Mouse (Mus musculus): ENCODE measurements at regions not wholly inside any gene's neighbourhood (a gene's known extent, or its start where the extent isn't known, plus 50 kb on each side); places are given as distances from the start of the nearest gene placed in this dataset.

GRCm38 (mm10) chr14:73730796-73731195 is 69.8 kb downstream of the Gm21750 start:
- H3K27ac ChIP-seq (ENCODE audit: low read depth, low read length), result no peak overlapping the region
- H3K36me3 ChIP-seq (ENCODE audit: control insufficient read depth, insufficient read depth), result no peaks in the 10 kb centered on the region
- TF ChIP-seq CTCF (IDR thresholded peaks at IDR 0.05; ENCODE audit: low read depth), result no peak
- no peaks in the 10 kb centered on the region for H3K9me3 ChIP-seq (ENCODE audit: control insufficient read depth)
- no peak overlapping the region for H3K9ac ChIP-seq (ENCODE audit: low read depth, low read length)
- no peak overlapping the region for H3K4me3 ChIP-seq (ENCODE audit: low read depth, low read length)
- no peak overlapping the region for H3K4me2 ChIP-seq (replicated peaks; ENCODE audit: low read depth)
- H3K4me1 ChIP-seq (replicated peaks; ENCODE audit: control insufficient read depth, insufficient read depth, low read length), result no peaks in the 10 kb centered on the region
- H3K27me3 ChIP-seq (replicated peaks; ENCODE audit: control insufficient read depth, insufficient read depth, low read length), result no peaks in the 10 kb centered on the region
- ATAC-seq, result no peak
- 100% methylated on average over 1 of the region's 1 CpGs for WGBS

DNA sequence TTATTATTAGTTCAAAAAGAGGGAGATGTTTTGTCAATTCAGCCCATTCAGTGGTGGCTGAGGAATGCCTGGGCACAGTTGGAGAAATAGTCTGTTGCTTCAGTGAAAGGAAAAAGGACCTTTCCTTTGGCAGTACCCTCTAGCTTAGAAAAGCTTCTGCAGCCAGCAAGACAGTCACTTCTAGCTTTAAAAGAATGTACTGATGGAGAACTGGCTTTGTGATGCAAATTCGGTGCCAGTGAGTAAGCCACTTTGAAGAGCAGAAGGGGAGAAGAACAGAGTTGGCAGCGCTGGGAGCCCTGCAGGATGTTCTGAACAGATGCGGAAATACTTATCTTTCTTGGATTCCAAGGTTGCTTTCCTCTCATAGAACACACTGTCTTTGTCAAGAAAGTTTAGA is 71.1 kb downstream of the Gm21750 start:
- H3K4me2 ChIP-seq (replicated peaks; ENCODE audit: low read depth), result no peak overlapping the region
- no peaks in the 10 kb centered on the region for H3K27me3 ChIP-seq (replicated peaks; ENCODE audit: control insufficient read depth, insufficient read depth, low read length)
- no peak overlapping the region for H3K27ac ChIP-seq (ENCODE audit: low read depth, low read length)
- no peaks in the 10 kb centered on the region for H3K9me3 ChIP-seq (ENCODE audit: control insufficient read depth)
- ATAC-seq, result no peak
- WGBS, result 53% methylated on average over 3 of the region's 3 CpGs
- no peaks in the 10 kb centered on the region for H3K36me3 ChIP-seq (ENCODE audit: control insufficient read depth, insufficient read depth)
- H3K4me1 ChIP-seq (replicated peaks; ENCODE audit: control insufficient read depth, insufficient read depth, low read length), result no peaks in the 10 kb centered on the region
- H3K4me3 ChIP-seq (ENCODE audit: low read depth, low read length), result no peak overlapping the region
- H3K9ac ChIP-seq (ENCODE audit: low read depth, low read length), result no peak overlapping the region
- no peak for TF ChIP-seq CTCF (IDR thresholded peaks at IDR 0.05; ENCODE audit: low read depth)

- no peaks in the 10 kb centered on the region for H3K27me3 ChIP-seq (replicated peaks; ENCODE audit: control insufficient read depth, insufficient read depth, low read length)
- H3K36me3 ChIP-seq (ENCODE audit: control insufficient read depth, insufficient read depth), result no peaks in the 10 kb centered on the region
- WGBS, result 67% methylated on average over 6 of the region's 6 CpGs
- no peaks in the 10 kb centered on the region for H3K9me3 ChIP-seq (ENCODE audit: control insufficient read depth)
- no peak overlapping the region for H3K27ac ChIP-seq (ENCODE audit: low read depth, low read length)
- no peak overlapping the region for H3K4me2 ChIP-seq (replicated peaks; ENCODE audit: low read depth)
- ATAC-seq, result no peak
- H3K9ac ChIP-seq (ENCODE audit: low read depth, low read length), result no peak overlapping the region
- H3K4me3 ChIP-seq (ENCODE audit: low read depth, low read length), result no peak overlapping the region
- no peaks in the 10 kb centered on the region for H3K4me1 ChIP-seq (replicated peaks; ENCODE audit: control insufficient read depth, insufficient read depth, low read length)
- TF ChIP-seq CTCF (IDR thresholded peaks at IDR 0.05; ENCODE audit: low read depth), result no peak
Measured at GRCm38 (mm10) chr14:73750790-73751189, 89.8 kb downstream of the Gm21750 start.

GRCm38 (mm10) chr14:73759986-73760385 is 99.0 kb downstream of the Gm21750 start:
- no peaks in the 10 kb centered on the region for H3K27me3 ChIP-seq (replicated peaks; ENCODE audit: control insufficient read depth, insufficient read depth, low read length)
- ATAC-seq, result no peak
- no peak overlapping the region for H3K27ac ChIP-seq (ENCODE audit: low read depth, low read length)
- 49% methylated on average over 1 of the region's 1 CpGs for WGBS
- no peak overlapping the region for H3K4me2 ChIP-seq (replicated peaks; ENCODE audit: low read depth)
- no peaks in the 10 kb centered on the region for H3K36me3 ChIP-seq (ENCODE audit: control insufficient read depth, insufficient read depth)
- no peaks in the 10 kb centered on the region for H3K9me3 ChIP-seq (ENCODE audit: control insufficient read depth)
- no peak overlapping the region for H3K9ac ChIP-seq (ENCODE audit: low read depth, low read length)
- TF ChIP-seq CTCF (IDR thresholded peaks at IDR 0.05; ENCODE audit: low read depth), result no peak
- H3K4me1 ChIP-seq (replicated peaks; ENCODE audit: control insufficient read depth, insufficient read depth, low read length), result no peaks in the 10 kb centered on the region
- no peak overlapping the region for H3K4me3 ChIP-seq (ENCODE audit: low read depth, low read length)

GRCm38 (mm10) chr14:73772964-73773363 is 111.9 kb downstream of the Gm21750 start:
- Histone ChIP-seq H3K4me2 (replicated peaks; ENCODE audit: low read depth) (no peak overlapping the region), H3K9ac (ENCODE audit: low read depth, low read length) (no peak overlapping the region), H3K4me3 (ENCODE audit: low read depth, low read length) (no peak overlapping the region), H3K27ac (ENCODE audit: low read depth, low read length) (no peak overlapping the region), H3K27me3 (replicated peaks; ENCODE audit: control insufficient read depth, insufficient read depth, low read length) (no peaks in the 10 kb centered on the region), H3K9me3 (ENCODE audit: control insufficient read depth) (no peaks in the 10 kb centered on the region), H3K36me3 (ENCODE audit: control insufficient read depth, insufficient read depth) (no peaks in the 10 kb centered on the region), H3K4me1 (replicated peaks; ENCODE audit: control insufficient read depth, insufficient read depth, low read length) (no peaks in the 10 kb centered on the region)
- ATAC-seq, result no peak
- 54% methylated on average over 3 of the region's 3 CpGs for WGBS
- TF ChIP-seq CTCF (IDR thresholded peaks at IDR 0.05; ENCODE audit: low read depth), result no peak

GRCm38 (mm10) chr14:73773810-73774209 is 112.8 kb downstream of the Gm21750 start:
- Histone ChIP-seq H3K4me1 (replicated peaks; ENCODE audit: control insufficient read depth, insufficient read depth, low read length) (no peaks in the 10 kb centered on the region), H3K27ac (ENCODE audit: low read depth, low read length) (no peak overlapping the region), H3K4me3 (ENCODE audit: low read depth, low read length) (no peak overlapping the region), H3K36me3 (ENCODE audit: control insufficient read depth, insufficient read depth) (no peaks in the 10 kb centered on the region), H3K9me3 (ENCODE audit: control insufficient read depth) (no peaks in the 10 kb centered on the region), H3K27me3 (replicated peaks; ENCODE audit: control insufficient read depth, insufficient read depth, low read length) (no peaks in the 10 kb centered on the region), H3K9ac (ENCODE audit: low read depth, low read length) (no peak overlapping the region), H3K4me2 (replicated peaks; ENCODE audit: low read depth) (no peak overlapping the region)
- TF ChIP-seq CTCF (IDR thresholded peaks at IDR 0.05; ENCODE audit: low read depth), result no peak
- no peak for ATAC-seq
- 21% methylated on average over 1 of the region's 1 CpGs for WGBS

DNA sequence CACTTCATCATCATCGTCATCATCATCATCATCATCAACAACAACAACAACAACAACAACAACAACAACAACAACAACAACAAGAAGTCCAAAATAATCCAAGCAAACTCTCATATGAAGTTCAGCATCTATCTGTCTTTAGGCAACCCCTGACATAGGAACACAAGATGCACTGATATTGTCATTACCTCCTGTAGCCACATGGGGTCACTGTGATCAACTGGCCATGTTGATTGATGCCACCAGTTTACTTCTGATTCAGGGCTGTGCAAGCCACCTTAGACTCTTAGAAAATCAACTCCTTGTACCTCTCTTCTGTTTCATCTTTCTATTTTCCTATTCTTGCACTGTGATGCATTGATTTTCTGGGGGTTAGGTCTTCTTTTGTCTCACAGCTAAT is 115.0 kb downstream of the Gm21750 start:
- ATAC-seq, result no peak
- Histone ChIP-seq H3K9ac (ENCODE audit: low read depth, low read length) (no peak overlapping the region), H3K27ac (ENCODE audit: low read depth, low read length) (no peak overlapping the region), H3K4me3 (ENCODE audit: low read depth, low read length) (no peak overlapping the region), H3K4me2 (replicated peaks; ENCODE audit: low read depth) (no peak overlapping the region), H3K36me3 (ENCODE audit: control insufficient read depth, insufficient read depth) (no peaks in the 10 kb centered on the region), H3K27me3 (replicated peaks; ENCODE audit: control insufficient read depth, insufficient read depth, low read length) (no peaks in the 10 kb centered on the region), H3K4me1 (replicated peaks; ENCODE audit: control insufficient read depth, insufficient read depth, low read length) (no peaks in the 10 kb centered on the region), H3K9me3 (ENCODE audit: control insufficient read depth) (no peaks in the 10 kb centered on the region)
- TF ChIP-seq CTCF (IDR thresholded peaks at IDR 0.05; ENCODE audit: low read depth), result peak; percentile 90
- WGBS, result 6% methylated on average over 1 of the region's 1 CpGs
